Mouse (Mus musculus) forebrain, embryonic 11.5 days (tissue): ENCODE measurements around the gene Safb2. TPM values are rescaled to one million over a fixed set of nuclear protein-coding genes. Genes with fewer than 3 reads are reported as not detected.

Experiments
- ATAC-seq: fragments of 200-750 bp; cut with Nextera tagmentation; replicated peaks from 2 replicates; pipeline ENCODE4 v1.8.0; 2017; ENCODE audit warnings: moderate TSS enrichment; ENCODE audit not compliant: low FRiP score
- DNase-seq: peaks from one replicate; pipeline ENCODE4 v3.0.0-alpha.2; 2017; ENCODE audit warnings: low spot score
- H3K27ac ChIP-seq: fragments of 300-500 bp; sonication (generic); 2 replicates; pipeline ENCODE4 v1.5.1; 2014; ENCODE audit warnings: low read depth, low read length
- H3K27me3 ChIP-seq: fragments of 300-500 bp; sonication (generic); 2 replicates; pipeline ENCODE4 v1.6.1; 2014; ENCODE audit warnings: mild to moderate bottlenecking, low read length, mixed read lengths; ENCODE audit not compliant: control insufficient read depth, insufficient read depth
- H3K36me3 ChIP-seq: fragments of 300-500 bp; sonication (generic); 2 replicates; pipeline ENCODE4 v1.6.1; 2014; ENCODE audit warnings: mild to moderate bottlenecking, low read length, moderate library complexity, mixed read lengths; ENCODE audit not compliant: control insufficient read depth, insufficient read depth
- H3K4me1 ChIP-seq: fragments of 300-500 bp; sonication (generic); replicated peaks from 2 replicates; pipeline ENCODE4 v1.6.1; 2014; ENCODE audit warnings: low read length, mixed read lengths; ENCODE audit not compliant: control insufficient read depth, insufficient read depth
- H3K4me2 ChIP-seq: fragments of 300-500 bp; sonication (generic); 2 replicates; pipeline ENCODE4 v1.6.1; 2014; ENCODE audit warnings: low read depth, mild to moderate bottlenecking, low read length, moderate library complexity, mixed read lengths; ENCODE audit not compliant: severe bottlenecking
- H3K4me3 ChIP-seq: fragments of 300-500 bp; sonication (generic); 2 replicates; pipeline ENCODE4 v1.5.1; 2014; ENCODE audit warnings: low read depth, low read length
- H3K9ac ChIP-seq: fragments of 300-500 bp; sonication (generic); 2 replicates; pipeline ENCODE4 v1.6.1; 2014; ENCODE audit warnings: low read length
- H3K9me3 ChIP-seq: fragments of 300-500 bp; sonication (generic); 2 replicates; pipeline ENCODE4 v1.6.1; 2016; ENCODE audit warnings: low read length, mixed read lengths; ENCODE audit not compliant: control insufficient read depth
- WGBS: fragments of 180-500 bp; shearing (Covaris S2); extraction: QIAGEN DNeasy Blood & Tissue Kit; methylation state at CpG from one replicate; pipeline ENCODE4 v1.1.7; 2014; 5-methylcytosine and 5-hydroxymethylcytosine counted together
- polyA plus RNA-seq: library from polyadenylated mRNA; unstranded; fragments of >200 nt; fragmentation: Nextera tagmentation; extraction: Ambion mirVana; gene quantifications from 2 replicates; pipeline ENCODE4 v1.2.1, GENCODE M21; 2014

Gene Safb2
- polyA plus RNA-seq, 1 experiment from 2014 or later, result 75.0 TPM

DNA sequence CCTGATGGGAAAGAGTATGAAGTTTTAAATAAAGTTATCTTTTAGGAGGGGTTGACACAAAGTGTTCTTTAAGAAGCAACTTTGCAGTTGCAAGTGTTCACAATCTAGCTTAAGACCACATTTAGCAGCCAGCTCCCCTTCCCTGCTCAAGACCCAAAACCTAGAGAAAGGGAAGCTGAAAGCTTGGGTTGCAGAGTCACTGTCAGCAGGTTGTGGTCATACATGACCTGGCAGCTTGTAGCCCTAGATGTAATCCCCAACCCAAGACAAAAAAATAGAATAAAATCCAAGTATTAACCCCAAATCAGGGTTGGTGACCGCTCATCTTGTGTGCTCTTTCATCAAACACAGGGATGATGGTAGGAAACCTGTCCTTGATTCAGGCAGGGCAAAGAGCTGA, 1.3 kb downstream of the Safb2 start:
- H3K4me2 ChIP-seq, result peak overlapping the region; percentile 91
- H3K9me3 ChIP-seq, result no peaks in the 10 kb centered on the region
- H3K36me3 ChIP-seq, result peaks cover 28% of the 10 kb centered on the region
- no peak overlapping the region for H3K27ac ChIP-seq
- no peak for ATAC-seq
- 78% methylated on average over 1 of the region's 1 CpGs for WGBS
- peaks cover 22% of the 10 kb centered on the region for H3K4me1 ChIP-seq
- peak overlapping the region; percentile 93 for H3K4me3 ChIP-seq
- DNase-seq, result no peak
- H3K27me3 ChIP-seq, result no peaks in the 10 kb centered on the region
- H3K9ac ChIP-seq, result peak overlapping the region; percentile 88

DNA sequence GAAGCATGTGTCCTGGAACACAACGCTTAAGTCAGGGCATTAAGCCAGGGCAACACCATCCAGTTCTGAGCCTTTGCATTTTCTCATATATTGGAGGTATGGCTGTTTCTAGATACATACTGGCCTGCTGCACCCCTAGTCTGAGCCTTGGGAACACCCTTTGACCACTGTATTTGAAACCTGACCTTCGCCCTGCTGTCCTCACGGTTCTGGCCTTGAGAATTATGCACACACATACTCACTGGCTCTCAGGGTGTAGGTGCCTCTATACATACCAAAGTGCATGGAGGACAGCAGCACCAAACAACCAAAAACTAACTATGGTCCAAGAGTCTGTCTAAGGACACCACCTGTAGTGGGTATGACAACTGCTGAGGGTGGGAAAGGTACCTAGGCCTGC, 11.4 kb downstream of the Safb2 start:
- no peak overlapping the region for H3K4me3 ChIP-seq
- DNase-seq (no peak), ATAC-seq (no peak)
- no peak overlapping the region for H3K27ac ChIP-seq
- WGBS, result 92% methylated on average over 3 of the region's 3 CpGs
- no peaks in the 10 kb centered on the region for H3K4me1 ChIP-seq
- H3K36me3 ChIP-seq, result peaks cover 36% of the 10 kb centered on the region
- no peak overlapping the region for H3K4me2 ChIP-seq
- no peaks in the 10 kb centered on the region for H3K9me3 ChIP-seq
- H3K27me3 ChIP-seq, result no peaks in the 10 kb centered on the region
- no peak overlapping the region for H3K9ac ChIP-seq

GRCm38 (mm10) chr17:56572154-56572553, 12.2 kb downstream of the Safb2 start:
- Histone ChIP-seq H3K4me1 (no peaks in the 10 kb centered on the region), H3K36me3 (peaks cover 39% of the 10 kb centered on the region), H3K4me3 (no peak overlapping the region), H3K9ac (no peak overlapping the region), H3K9me3 (no peaks in the 10 kb centered on the region), H3K27me3 (no peaks in the 10 kb centered on the region), H3K27ac (no peak overlapping the region), H3K4me2 (no peak overlapping the region)
- DNase-seq, result no peak
- 84% methylated on average over 1 of the region's 1 CpGs for WGBS
- ATAC-seq, result no peak

DNA sequence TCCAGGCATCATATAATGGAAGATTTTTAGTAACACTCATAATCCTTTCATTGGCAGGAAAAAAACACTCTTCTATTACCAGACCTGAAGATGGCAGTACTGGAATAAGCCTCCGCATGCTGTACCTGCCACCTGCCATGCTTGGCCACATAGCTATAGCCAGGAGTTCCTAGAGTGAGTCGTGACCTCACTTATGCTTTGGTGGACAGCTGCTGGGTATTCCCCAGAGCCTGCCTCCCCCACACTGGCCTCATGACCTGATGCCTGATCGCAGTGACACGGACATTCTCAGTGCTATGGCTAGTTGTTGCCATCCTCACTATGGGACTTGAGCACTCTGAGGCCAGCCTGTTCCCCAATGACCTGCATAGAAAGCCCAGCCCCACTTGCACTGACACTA, 14.1 kb downstream of the Safb2 start:
- peaks cover 42% of the 10 kb centered on the region for H3K36me3 ChIP-seq
- no peak overlapping the region for H3K9ac ChIP-seq
- no peaks in the 10 kb centered on the region for H3K27me3 ChIP-seq
- no peaks in the 10 kb centered on the region for H3K9me3 ChIP-seq
- 97% methylated on average over 4 of the region's 4 CpGs for WGBS
- H3K4me2 ChIP-seq, result no peak overlapping the region
- no peak overlapping the region for H3K4me3 ChIP-seq
- H3K27ac ChIP-seq, result no peak overlapping the region
- DNase-seq (no peak), ATAC-seq (no peak)
- no peaks in the 10 kb centered on the region for H3K4me1 ChIP-seq

DNA sequence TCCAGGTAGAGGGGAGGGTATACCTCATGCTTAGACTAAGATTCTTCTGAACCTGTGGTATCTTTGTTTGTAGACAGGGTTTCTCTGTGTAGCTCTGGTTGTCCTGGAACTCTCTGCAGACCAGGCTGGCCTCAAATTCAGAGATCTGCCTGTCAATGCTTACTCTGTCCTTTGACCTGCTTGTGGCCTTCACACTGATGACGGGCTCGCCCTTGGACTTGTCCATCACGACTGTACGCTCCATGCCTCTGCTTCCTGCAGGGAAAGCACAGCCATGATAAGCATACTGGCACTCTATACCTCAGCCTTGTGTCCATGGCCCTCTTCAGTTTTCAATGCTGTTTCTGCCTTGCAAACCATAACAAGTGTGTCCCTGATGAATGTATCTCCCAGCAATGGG, 17.0 kb downstream of the Safb2 start:
- H3K4me2 ChIP-seq, result no peak overlapping the region
- WGBS, result 90% methylated on average over 4 of the region's 4 CpGs
- H3K4me3 ChIP-seq, result no peak overlapping the region
- peaks cover 47% of the 10 kb centered on the region for H3K36me3 ChIP-seq
- H3K9ac ChIP-seq, result no peak overlapping the region
- H3K27ac ChIP-seq, result no peak overlapping the region
- DNase-seq (no peak), ATAC-seq (no peak)
- no peaks in the 10 kb centered on the region for H3K27me3 ChIP-seq
- no peaks in the 10 kb centered on the region for H3K4me1 ChIP-seq
- H3K9me3 ChIP-seq, result no peaks in the 10 kb centered on the region

DNA sequence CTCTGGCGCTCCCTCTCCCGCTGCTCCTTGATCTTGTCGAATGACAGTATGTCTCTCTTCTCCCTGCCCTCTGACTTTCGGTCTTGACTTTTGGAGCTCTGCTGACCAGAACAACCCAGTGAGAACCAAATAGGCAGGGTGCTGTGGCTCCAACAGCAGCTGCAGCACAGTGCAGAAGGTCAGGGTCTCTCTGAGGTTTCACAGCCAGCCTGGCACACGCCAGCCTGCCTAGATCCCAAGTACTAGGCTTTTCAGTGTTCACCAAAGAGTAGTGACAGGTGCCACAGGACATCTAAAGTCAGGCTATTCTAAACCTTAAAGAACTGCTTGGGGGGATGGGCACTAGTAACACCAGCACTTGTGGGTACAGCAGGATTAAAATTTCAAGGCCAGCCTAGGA, 17.5 kb downstream of the Safb2 start:
- Histone ChIP-seq H3K27ac (no peak overlapping the region), H3K36me3 (peaks cover 50% of the 10 kb centered on the region), H3K4me3 (no peak overlapping the region), H3K4me2 (no peak overlapping the region), H3K27me3 (no peaks in the 10 kb centered on the region), H3K4me1 (no peaks in the 10 kb centered on the region), H3K9ac (no peak overlapping the region), H3K9me3 (no peaks in the 10 kb centered on the region)
- DNase-seq (no peak), ATAC-seq (no peak)
- 92% methylated on average over 5 of the region's 5 CpGs for WGBS

DNA sequence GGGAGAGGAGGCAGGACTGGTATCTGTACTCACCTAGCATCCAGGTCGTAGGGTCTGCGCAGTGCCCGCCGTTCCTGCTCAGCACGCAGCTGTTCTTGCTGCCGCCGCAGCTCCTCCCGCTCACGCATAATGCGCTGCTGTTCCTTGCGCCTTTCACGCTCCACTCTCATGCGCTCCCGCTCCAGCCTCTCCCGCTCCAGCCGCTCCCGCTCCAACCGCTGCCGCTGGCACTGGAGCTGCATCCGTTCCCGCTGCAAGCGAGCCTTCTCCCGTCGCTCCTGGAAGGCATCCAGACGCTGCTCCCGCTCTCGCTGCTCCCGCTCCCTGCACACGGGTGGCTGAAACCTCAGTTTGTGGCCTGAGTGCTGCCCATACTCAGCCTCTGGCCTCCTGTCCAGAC, 18.1 kb downstream of the Safb2 start:
- H3K9me3 ChIP-seq, result no peaks in the 10 kb centered on the region
- no peak for ATAC-seq
- 95% methylated on average over 29 of the region's 29 CpGs for WGBS
- H3K4me1 ChIP-seq, result no peaks in the 10 kb centered on the region
- H3K4me2 ChIP-seq, result no peak overlapping the region
- no peak overlapping the region for H3K4me3 ChIP-seq
- H3K27me3 ChIP-seq, result no peaks in the 10 kb centered on the region
- H3K36me3 ChIP-seq, result peaks cover 52% of the 10 kb centered on the region
- DNase-seq, result no peak
- no peak overlapping the region for H3K9ac ChIP-seq
- no peak overlapping the region for H3K27ac ChIP-seq

- Histone ChIP-seq H3K4me2 (no peak overlapping the region), H3K27ac (no peak overlapping the region), H3K36me3 (peaks cover 40% of the 10 kb centered on the region), H3K9me3 (no peaks in the 10 kb centered on the region), H3K4me1 (no peaks in the 10 kb centered on the region), H3K4me3 (no peak overlapping the region), H3K9ac (no peak overlapping the region), H3K27me3 (no peaks in the 10 kb centered on the region)
- WGBS, result 88% methylated on average over 2 of the region's 2 CpGs
- ATAC-seq, result no peak
- DNase-seq, result no peak
Measured at GRCm38 (mm10) chr17:56561866-56562265, 22.5 kb downstream of the Safb2 start.

DNA sequence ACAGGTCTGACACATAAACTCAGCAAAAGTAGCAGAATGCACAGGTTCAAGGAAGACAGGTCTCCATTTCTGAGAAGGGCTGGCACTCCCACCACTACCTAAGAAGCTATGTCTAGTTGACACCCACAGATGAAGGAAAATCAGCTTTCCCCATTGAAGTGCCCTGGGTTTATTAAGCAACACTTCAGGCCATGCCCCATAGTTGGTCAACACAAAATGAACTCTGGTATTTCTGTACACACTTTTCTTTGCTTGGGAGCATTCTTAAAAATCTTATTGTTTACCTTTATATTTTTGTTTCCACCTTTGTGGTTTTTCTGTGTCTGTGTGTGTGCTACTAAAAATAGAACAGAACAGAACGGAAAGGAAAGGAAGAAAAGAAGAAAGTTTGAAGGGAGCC, 24.3 kb downstream of the Safb2 start:
- no peak for ATAC-seq
- no peaks in the 10 kb centered on the region for H3K27me3 ChIP-seq
- no peak overlapping the region for H3K4me2 ChIP-seq
- H3K27ac ChIP-seq, result no peak overlapping the region
- H3K4me1 ChIP-seq, result no peaks in the 10 kb centered on the region
- no peak overlapping the region for H3K9ac ChIP-seq
- H3K4me3 ChIP-seq, result no peak overlapping the region
- 65% methylated on average over 1 of the region's 1 CpGs for WGBS
- H3K9me3 ChIP-seq, result no peaks in the 10 kb centered on the region
- H3K36me3 ChIP-seq, result peaks cover 27% of the 10 kb centered on the region
- DNase-seq, result no peak
